Mouse (Mus musculus) neural tube, embryonic 15.5 days (tissue): Measurements from ENCODE around the gene Fam84b. TPM values are rescaled to one million over a fixed set of nuclear protein-coding genes. Genes with fewer than 3 reads are reported as not detected.

Experiments
- ATAC-seq: fragments of 200-750 bp; cut with Nextera tagmentation; 2 replicates; pipeline ENCODE4 v1.8.0; 2017; ENCODE audit warnings: mild to moderate bottlenecking, moderate TSS enrichment, moderate library complexity; ENCODE audit not compliant: low FRiP score
- H3K27ac ChIP-seq: fragments of 300-500 bp; sonication (generic); replicated peaks from 2 replicates; pipeline ENCODE4 v1.5.1; 2015; ENCODE audit warnings: mild to moderate bottlenecking, inconsistent platforms
- H3K27me3 ChIP-seq: fragments of 300-500 bp; sonication (generic); replicated peaks from 2 replicates; pipeline ENCODE4 v1.6.1; 2015; ENCODE audit warnings: inconsistent platforms
- H3K36me3 ChIP-seq: fragments of 300-500 bp; sonication (generic); 2 replicates; pipeline ENCODE4 v1.6.1; 2015; ENCODE audit warnings: inconsistent platforms
- H3K4me1 ChIP-seq: fragments of 300-500 bp; sonication (generic); 2 replicates; pipeline ENCODE4 v1.6.1; 2015; ENCODE audit warnings: inconsistent platforms
- H3K4me2 ChIP-seq: fragments of 300-500 bp; sonication (generic); 2 replicates; pipeline ENCODE4 v1.6.1; 2015; ENCODE audit warnings: inconsistent platforms, mild to moderate bottlenecking, moderate library complexity
- H3K4me3 ChIP-seq: fragments of 300-500 bp; sonication (generic); replicated peaks from 2 replicates; pipeline ENCODE4 v1.5.1; 2015; ENCODE audit warnings: mild to moderate bottlenecking, inconsistent platforms
- H3K9ac ChIP-seq: fragments of 300-500 bp; sonication (generic); replicated peaks from 2 replicates; pipeline ENCODE4 v1.6.1; 2015; ENCODE audit warnings: mild to moderate bottlenecking, inconsistent platforms
- H3K9me3 ChIP-seq: fragments of 300-500 bp; sonication (generic); replicated peaks from 2 replicates; pipeline ENCODE4 v1.6.1; 2016; ENCODE audit warnings: inconsistent platforms
- WGBS: fragments of 180-500 bp; shearing (Covaris S2); methylation state at CpG from one replicate; pipeline ENCODE4 v1.1.7; 2015; ENCODE audit warnings: mixed read lengths; 5-methylcytosine and 5-hydroxymethylcytosine counted together
- polyA plus RNA-seq: library from polyadenylated mRNA; unstranded; fragments of >200 nt; fragmentation: Nextera tagmentation; extraction: Ambion mirVana; gene quantifications from 2 replicates; pipeline ENCODE4 v1.2.1, GENCODE M21; 2015

Gene Fam84b
- polyA plus RNA-seq, 1 experiment from 2014 or later: 5.5 TPM

- H3K36me3 ChIP-seq: no peaks in the 10 kb centered on the region
- no peaks in the 10 kb centered on the region for H3K9me3 ChIP-seq
- H3K4me2 ChIP-seq: no peak overlapping the region
- WGBS: 88% methylated on average over 1 of the region's 1 CpGs
- no peak overlapping the region for H3K9ac ChIP-seq
- H3K4me3 ChIP-seq: no peak overlapping the region
- no peaks in the 10 kb centered on the region for H3K27me3 ChIP-seq
- ATAC-seq: no peak
- no peak overlapping the region for H3K27ac ChIP-seq
- no peaks in the 10 kb centered on the region for H3K4me1 ChIP-seq
Observed at GRCm38 (mm10) chr15:60779531-60779973, 74.0 kb downstream of the Fam84b start.

- Histone ChIP-seq H3K9ac (no peak overlapping the region), H3K36me3 (no peaks in the 10 kb centered on the region), H3K9me3 (no peaks in the 10 kb centered on the region), H3K4me1 (no peaks in the 10 kb centered on the region), H3K27ac (no peak overlapping the region), H3K27me3 (no peaks in the 10 kb centered on the region), H3K4me3 (no peak overlapping the region), H3K4me2 (no peak overlapping the region)
- no peak for ATAC-seq
- 70% methylated on average over 4 of the region's 4 CpGs for WGBS
Observed at GRCm38 (mm10) chr15:60779063-60779462, 74.5 kb downstream of the Fam84b start.

Other genes starting within 250 kb of the Fam84b start
- not detected in 2 replicates for gene A1bg, start 69.2 kb upstream of the Fam84b start, polyA plus RNA-seq